Mouse (Mus musculus): ENCODE data around the gene Plod3. TPM values are rescaled to one million over a fixed set of nuclear protein-coding genes. Genes with fewer than 3 reads are reported as not detected.
"Not testable (repeated sequence)": the region's sequence is repeated elsewhere in the genome, so short reads cannot be mapped to it uniquely, and the experiment has no call there.

Gene Plod3
- total RNA-seq (2021), result 10 to 100 TPM; 39.2 to 41.0 TPM

DNA sequence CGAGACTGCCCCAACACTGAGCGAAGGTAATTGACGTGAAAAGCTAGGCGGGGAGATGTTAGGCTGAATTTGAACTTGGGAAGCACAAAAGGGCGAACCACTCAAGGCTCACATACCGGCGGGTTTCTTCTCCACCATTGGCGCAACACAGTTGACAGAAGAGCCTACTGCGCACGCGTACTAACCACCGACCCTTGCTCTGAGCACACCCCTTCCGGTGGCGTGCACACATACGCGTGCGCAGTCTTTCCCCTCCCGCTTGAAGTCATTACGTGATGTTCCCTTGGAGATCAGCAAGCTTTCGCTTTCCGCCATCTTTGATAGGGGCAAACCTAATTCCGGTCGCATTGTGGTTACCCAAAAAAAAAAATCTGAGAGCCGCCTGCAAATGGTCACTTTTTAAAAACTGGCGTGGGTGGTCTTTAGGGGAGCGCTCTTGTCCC is at the start of gene Plod3:
Plod3 (plus strand) TSS at position 325 of the 443 bp plus-strand sequence.
- DNase-seq, result peak; percentile 94

DNA sequence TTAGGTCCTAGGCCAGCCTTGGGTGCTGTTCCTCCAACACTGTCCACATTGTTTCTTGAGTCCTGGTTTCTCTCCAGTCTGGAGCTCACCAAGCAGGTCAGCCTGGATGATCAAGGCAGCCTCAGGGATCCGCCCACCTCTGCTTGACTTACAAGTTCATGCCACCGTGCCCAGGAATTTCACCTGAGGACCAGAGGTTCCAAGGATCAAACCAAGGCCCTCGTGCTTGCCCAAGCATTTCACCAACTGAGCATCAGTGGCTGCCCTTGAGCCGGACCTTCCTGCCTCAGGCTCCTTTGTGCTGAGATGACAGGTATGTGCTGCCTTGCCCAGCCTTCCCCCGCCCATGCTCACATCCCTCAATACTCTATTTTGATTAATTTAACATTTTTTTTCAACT is 49.2 kb upstream of the Plod3 start:
- no peak for DNase-seq

- no peak for DNase-seq
Observed at GRCm38 (mm10) chr5:136939284-136939683, 47.5 kb upstream of the Plod3 start.

- DNase-seq, result not testable (repeated sequence)
Observed at GRCm38 (mm10) chr5:136940029-136940428, 46.8 kb upstream of the Plod3 start.

- no peak for DNase-seq
Observed at GRCm38 (mm10) chr5:136940845-136941560, 45.8 kb upstream of the Plod3 start.

DNA sequence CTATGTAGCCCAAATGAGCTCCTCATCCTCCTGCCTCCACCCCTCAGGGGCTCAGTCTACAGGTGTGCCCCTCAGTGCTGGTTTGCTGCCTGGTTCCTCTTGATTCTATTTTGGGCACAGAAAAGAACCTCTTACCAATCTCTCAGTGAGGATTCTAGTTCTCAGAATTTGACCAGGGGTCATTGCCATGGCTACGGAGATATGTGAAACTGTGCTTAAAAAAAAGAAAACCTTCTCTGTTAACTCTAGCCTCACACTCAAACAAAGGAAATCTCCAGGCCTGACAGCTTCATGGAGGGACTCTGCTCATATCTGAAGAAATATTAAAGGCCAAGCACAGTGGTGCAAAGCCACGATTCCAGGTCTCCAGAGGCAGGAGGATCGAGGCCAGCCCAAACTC is 44.0 kb upstream of the Plod3 start:
- DNase-seq, result no peak

DNA sequence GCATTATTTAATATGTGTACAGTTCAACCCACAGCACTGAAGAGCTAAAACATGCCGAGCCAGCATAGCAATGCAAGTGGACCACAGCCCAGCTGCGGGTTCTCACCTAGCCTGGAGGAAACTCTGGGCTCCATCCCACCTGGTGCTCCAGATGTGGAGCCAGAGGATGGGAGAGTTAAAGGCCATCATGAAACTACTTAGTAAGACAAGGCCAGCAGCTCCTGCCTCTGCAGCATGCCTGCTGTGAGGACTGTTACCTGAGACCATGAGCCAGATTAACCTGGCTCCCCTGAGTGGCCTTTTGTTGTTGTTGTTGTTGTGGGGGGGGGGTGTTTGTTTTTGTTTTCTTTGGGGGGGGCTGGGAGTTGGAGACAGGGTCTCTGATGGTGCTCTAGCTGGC is 43.4 kb upstream of the Plod3 start:
- DNase-seq, result no peak

DNA sequence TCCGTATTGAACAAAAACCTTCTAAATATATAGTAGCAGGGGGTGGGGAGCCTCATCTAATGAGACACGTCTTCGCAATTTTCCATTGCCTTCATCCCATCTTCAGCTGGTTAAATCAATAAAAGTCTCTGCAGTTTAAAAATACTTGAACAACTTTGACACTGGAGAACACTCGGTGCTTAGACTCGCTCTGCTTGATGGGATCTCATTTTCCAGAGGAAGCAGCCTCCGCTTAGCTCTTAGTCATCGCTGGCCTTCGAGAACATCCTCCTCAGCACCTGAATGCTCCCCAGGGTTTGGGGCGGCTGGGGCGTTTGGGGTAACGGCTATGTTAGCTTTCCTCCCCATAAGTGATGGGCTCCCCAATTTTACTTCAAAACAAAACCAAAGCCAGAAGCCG is 41.7 kb upstream of the Plod3 start:
- DNase-seq, result no peak

DNA sequence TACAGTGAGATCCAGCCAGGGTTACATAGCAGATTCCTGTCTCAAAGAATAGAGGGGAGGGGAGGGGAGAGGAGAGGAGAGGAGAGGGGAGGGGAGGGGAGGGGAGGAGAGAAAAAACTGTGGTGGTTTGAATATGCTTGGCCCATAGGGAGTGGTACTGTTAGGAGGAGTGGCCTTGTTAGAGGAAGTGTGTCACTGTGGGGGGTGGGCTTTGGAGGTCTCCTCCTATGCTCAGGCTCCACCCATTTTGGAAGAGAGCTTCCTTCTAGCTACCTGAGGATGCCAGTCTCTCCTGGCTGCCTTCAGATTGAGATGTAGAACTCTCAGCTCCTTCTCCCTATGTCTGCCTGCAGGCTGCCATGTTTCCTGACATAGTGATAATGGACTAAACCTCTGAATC is 38.9 kb upstream of the Plod3 start:
- no peak for DNase-seq

DNA sequence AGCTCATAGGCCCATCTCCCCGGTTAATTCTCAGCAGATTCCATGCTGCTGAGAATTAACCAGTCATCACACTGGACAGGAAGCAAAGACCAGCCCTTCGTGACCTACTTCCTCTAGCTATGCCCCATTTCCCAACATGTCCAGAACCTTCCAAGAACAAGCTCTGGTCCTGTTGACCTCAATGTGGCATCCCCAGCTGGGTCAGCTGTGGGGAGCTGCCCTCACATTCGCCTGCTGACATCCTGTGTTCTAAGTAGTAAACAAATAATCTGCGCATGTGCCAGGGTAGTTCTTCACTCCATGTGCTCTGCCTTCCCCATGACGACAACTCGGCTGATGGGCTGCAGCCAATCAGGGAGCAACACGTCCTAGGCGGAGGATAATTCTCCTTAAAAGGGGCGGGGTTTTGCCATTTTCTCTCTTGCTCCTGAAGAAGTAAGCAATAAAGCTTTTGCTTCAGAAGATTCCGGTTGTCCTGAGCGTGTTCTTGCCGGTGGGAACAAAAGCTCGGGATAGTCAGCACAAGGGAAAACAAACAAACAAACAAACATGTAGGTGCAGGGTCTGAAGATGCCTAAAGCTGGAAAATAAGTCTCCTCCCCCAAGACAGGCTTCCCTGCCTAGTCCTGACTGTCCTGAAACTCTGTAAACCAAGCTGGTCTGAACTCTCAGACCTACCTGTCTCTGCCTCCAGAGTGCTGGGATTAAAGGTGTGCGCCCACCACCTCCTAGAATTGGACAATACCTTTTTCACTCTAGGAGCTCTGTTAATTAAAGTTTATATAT is 37.1 kb upstream of the Plod3 start:
- DNase-seq, result not testable (repeated sequence)

- no peak for DNase-seq
Observed at GRCm38 (mm10) chr5:136950521-136950920, 36.3 kb upstream of the Plod3 start.

DNA sequence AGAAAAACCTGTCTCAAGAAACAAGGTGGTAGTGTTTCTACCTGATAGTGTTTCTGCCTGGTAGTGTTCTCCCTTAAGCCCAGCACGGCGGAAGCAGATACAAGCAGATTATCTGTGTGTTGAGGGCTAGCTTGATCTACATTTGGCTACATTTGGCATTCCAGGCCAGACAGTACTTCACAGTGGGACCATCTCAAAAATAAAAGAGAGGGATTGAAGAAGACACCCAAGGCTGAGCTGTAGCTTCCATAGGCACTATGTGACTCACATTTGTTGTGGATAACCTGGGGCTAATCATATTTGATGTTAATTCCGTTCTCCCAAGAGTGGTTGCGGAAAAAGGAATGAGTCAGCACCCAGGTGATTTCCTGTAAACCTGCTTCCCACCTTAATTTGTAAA is 34.7 kb upstream of the Plod3 start:
- DNase-seq, result no peak

DNA sequence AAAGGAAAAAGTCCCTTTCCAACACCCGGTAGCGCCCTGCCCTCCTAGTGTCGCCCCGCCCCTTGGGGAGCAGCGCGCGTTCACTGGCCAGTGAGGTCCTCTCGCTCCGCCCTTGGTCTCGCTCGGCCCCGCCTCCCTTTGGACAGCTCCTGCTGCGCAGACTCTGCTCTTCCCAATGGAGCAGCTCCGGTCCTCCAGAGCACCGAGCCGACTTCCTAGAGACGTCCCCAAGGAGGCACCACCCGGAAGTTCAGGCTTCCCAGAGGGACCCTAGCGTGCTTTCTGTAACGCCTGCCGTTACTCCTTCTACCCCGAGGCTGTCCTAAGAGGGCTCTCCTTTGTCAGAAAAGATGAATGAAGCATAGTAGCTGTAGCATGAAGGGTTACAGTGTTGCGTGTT is 33.8 kb upstream of the Plod3 start, which contains the start of gene Fis1:
Fis1 (plus strand) TSS at position 261 of the 400 bp plus-strand sequence.
- peak; percentile 95 for DNase-seq

DNA sequence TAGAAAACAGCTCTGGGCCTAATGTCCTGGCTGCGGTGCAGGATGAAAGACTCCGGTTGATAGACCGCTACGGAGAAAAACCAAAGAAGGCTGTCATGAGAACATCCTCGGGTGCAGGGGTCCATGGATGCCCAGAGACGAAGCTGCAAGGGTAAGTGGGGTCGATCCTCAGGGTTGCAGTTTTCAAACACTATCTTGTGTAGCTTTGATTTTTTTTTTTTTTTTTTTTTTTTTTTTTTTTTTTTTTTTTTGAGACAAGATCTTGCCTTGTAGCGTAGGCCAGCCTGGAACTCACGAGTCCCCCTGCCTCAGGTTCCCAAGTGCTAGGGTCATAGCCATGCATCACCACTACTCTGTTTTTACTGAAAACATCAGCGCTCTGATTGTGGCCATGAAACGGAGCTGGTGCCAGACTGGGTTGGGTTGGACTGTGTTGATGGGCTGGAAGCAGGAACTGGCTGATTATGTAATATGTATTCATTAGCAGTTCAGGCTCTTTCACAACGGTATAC is 33.3 kb upstream of the Plod3 start:
- DNase-seq, result peak; percentile 29 to 41

GRCm38 (mm10) chr5:136955622-136956021 is 31.2 kb upstream of the Plod3 start:
- no peak for DNase-seq

- no peak for DNase-seq
Observed at GRCm38 (mm10) chr5:136957250-136957649, 29.6 kb upstream of the Plod3 start.

DNA sequence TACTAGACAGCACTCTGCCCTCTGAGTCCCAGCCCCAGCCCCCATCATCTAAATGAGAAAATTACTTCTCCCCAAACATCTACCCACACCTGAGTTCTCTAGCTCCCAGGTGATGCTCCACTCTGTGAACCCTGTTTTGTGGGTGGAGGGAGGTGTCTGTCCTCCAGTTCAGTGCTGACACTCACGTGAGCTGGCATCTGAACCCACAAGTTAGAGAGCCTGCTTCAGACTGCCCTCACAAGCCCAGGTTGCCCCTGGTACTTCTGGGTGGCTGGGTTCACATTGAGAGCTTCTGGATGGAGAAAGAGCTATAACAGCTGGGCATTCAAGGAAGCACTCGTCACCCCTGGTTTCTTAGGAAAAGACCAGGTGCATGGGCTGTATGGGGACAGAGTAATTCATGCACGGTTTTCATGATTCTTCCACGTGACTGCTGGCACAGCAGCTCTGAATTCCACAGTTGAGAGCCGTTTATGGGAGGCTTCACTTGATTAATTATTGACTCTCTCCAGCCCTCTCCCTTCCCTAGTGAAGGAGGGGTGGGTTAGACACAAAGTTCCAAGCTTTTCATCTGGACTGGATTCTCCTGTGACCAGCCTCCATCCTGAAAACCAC is 27.7 kb upstream of the Plod3 start:
- no peak for DNase-seq

DNA sequence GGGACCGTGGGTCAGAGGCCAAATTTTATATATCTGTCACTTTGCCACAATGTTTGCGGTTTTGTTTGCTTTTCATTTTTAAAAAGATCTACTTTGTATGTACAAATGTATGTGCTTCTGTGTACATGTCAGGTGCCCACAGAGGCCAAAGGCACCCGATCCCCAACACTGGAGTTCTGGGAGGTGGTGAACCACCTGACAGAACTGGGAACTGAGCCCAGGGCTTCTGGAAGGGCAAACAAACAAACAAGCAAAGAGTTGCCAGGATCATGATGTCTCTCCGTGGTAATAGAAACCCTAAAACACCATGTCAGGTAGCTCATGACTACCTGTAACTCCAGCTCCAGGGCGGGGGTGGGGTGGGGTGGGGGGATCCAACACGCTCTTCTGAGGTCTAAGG is 26.8 kb upstream of the Plod3 start:
- DNase-seq, result no peak

GRCm38 (mm10) chr5:136961334-136961982 is 25.4 kb upstream of the Plod3 start:
- DNase-seq, result peak in 1 of 2 experiments; percentile 15

DNA sequence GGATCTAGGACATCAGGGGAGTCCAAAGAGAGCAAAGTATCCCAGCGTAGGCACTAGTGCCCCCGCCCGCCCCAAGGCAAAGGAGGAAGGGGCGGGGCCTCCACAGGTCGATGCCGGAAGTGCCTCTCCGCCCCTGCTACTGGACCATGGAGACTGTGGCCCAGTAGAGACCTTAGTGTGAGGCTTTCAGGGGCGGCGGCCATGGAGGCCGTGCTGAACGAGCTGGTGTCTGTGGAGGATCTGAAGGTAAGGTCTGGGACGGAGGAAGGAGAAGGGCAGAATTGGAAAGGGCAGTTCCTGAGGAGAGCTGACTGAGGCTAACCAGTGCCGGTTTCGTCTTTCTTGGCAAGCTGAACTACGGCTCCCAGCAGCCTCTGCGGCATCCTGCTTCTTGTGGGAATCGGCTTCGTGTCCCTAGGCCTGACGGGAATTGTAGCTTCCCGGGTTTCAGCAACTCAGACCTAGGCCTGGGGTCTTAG is 24.8 kb upstream of the Plod3 start:
- DNase-seq, result peak; percentile 92

DNA sequence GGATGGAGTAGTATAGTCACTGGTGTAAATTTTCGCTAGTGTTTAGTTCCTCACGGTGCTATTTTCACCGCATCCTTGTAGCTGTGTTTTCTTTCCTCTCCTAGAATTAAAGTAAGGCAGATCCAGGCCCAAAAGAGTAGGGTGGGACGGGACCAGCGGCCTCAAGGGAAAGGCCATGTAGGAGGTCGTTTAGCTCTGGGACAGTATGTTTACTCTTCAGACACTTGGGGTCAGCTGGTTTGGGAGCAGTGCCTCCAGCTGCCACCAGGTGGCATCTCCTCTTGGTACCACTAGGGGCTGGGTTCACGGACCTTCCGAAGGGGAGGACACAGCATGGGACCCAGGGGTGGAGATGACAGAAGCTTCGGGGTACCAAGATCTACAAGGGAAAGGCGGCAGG is 24.3 kb upstream of the Plod3 start:
- peak; percentile 77 to 79 for DNase-seq

GRCm38 (mm10) chr5:136962966-136963540 is 23.8 kb upstream of the Plod3 start:
- DNase-seq, result no peak
